Mouse (Mus musculus) frontal cortex, adult 2 months (tissue): ENCODE data around the gene Zgpat. TPM values are rescaled to one million over a fixed set of nuclear protein-coding genes. Genes with fewer than 3 reads are reported as not detected.

ENCODE experiments used
- polyA plus RNA-seq: library from polyadenylated mRNA; depleted of rRNA; stranded (reverse); fragments of >200 nt; gene quantifications from 2 replicates; pipeline ENCODE4 v1.2.3, GENCODE M21; 2012; rRNA removed

Gene Zgpat
- polyA plus RNA-seq, 1 experiment, result 93.7 TPM

Other genes with a start within 250 kb of the Zgpat start
- 167 and 170 TPM in 2 replicates for gene Kcnq2, start 229.6 kb upstream of the Zgpat start, polyA plus RNA-seq
- gene Eef1a2, start 207.9 kb upstream of the Zgpat start, polyA plus RNA-seq, result 939 and 990 TPM in 2 replicates
- 117 and 142 TPM in 2 replicates for gene Ppdpf, start 177.7 kb upstream of the Zgpat start, polyA plus RNA-seq
- 0.04 and 0.08 TPM in 2 replicates for gene Ptk6, start 162.1 kb upstream of the Zgpat start, polyA plus RNA-seq
- gene Srms, start 151.7 kb upstream of the Zgpat start, polyA plus RNA-seq, result 0.44 and 0.50 TPM in 2 replicates
- gene Fndc11, start 144.9 kb upstream of the Zgpat start, polyA plus RNA-seq, result 0.13 and 0.14 TPM in 2 replicates
- 3.0 TPM in 2 replicates for gene Helz2, start 122.9 kb upstream of the Zgpat start, polyA plus RNA-seq
- 20.8 and 21.7 TPM in 2 replicates for gene Gmeb2, start 76.9 kb upstream of the Zgpat start, polyA plus RNA-seq
- gene Stmn3, start 50.4 kb upstream of the Zgpat start, polyA plus RNA-seq, result 725 and 731 TPM in 2 replicates
- gene Rtel1, start 45.2 kb upstream of the Zgpat start, polyA plus RNA-seq, result 71.9 and 77.1 TPM in 2 replicates
- 75.8 and 76.8 TPM in 2 replicates for gene Arfrp1, start 476 bp downstream of the Zgpat start, polyA plus RNA-seq
- gene Lime1, start 15.2 kb downstream of the Zgpat start, polyA plus RNA-seq, result 71.8 and 72.7 TPM in 2 replicates
- 6.6 and 6.9 TPM in 2 replicates for gene Zbtb46, start 94.5 kb downstream of the Zgpat start, polyA plus RNA-seq
- gene Abhd16b, start 128.3 kb downstream of the Zgpat start, polyA plus RNA-seq, result not detected in 2 replicates
- gene Tpd52l2, start 132.2 kb downstream of the Zgpat start, polyA plus RNA-seq, result 115 and 118 TPM in 2 replicates
- gene Dnajc5, start 155.6 kb downstream of the Zgpat start, polyA plus RNA-seq, result 139 and 171 TPM in 2 replicates
- 125 and 149 TPM in 2 replicates for gene Uckl1, start 220.0 kb downstream of the Zgpat start, polyA plus RNA-seq
- 35.7 and 38.0 TPM in 2 replicates for gene Prpf6, start 226.9 kb downstream of the Zgpat start, polyA plus RNA-seq
- gene Zfp512b, start 227.9 kb downstream of the Zgpat start, polyA plus RNA-seq, result 76.7 and 101 TPM in 2 replicates
- 30.1 and 30.6 TPM in 2 replicates for gene Samd10, start 234.3 kb downstream of the Zgpat start, polyA plus RNA-seq